Mouse (Mus musculus) embryonic fibroblast, embryonic 13.5 days (primary cell): ENCODE results near the gene 1700080E11Rik. TPM values are rescaled to one million over a fixed set of nuclear protein-coding genes. Genes with fewer than 3 reads are reported as not detected.
"Not testable (repeated sequence)": the region's sequence is repeated elsewhere in the genome, so short reads cannot be mapped to it uniquely, and the experiment has no call there.

ENCODE experiments used
- H3K27ac ChIP-seq: 2 replicates; pipeline ENCODE4 v1.5.1; 2012; ENCODE audit warnings: low read length, control low read depth, inconsistent platforms; ENCODE audit not compliant: insufficient read depth
- H3K4me1 ChIP-seq: 2 replicates; pipeline ENCODE4 v1.6.1; 2011; ENCODE audit warnings: low read length; ENCODE audit not compliant: control insufficient read depth, insufficient read depth
- H3K4me3 ChIP-seq: 2 replicates; pipeline ENCODE4 v1.5.1; 2011; ENCODE audit warnings: mild to moderate bottlenecking, control low read depth, low read length; ENCODE audit not compliant: insufficient read depth
- CTCF ChIP-seq: IDR thresholded peaks from 2 replicates; pipeline ENCODE4 v1.5.1; 2011; ENCODE audit warnings: mild to moderate bottlenecking, control low read depth, low read length, moderate library complexity, borderline replicate concordance; ENCODE audit not compliant: insufficient read depth
- POLR2A ChIP-seq: IDR thresholded peaks from 2 replicates; pipeline ENCODE4 v1.6.1; 2011; ENCODE audit warnings: low read depth, mild to moderate bottlenecking, control low read depth, low read length, moderate library complexity
- polyA plus RNA-seq: library from polyadenylated mRNA; stranded (reverse); fragments of >200 nt; gene quantifications from 2 replicates; pipeline ENCODE4 v1.2.4, GENCODE M21; 2011; ENCODE audit warnings: low read depth; ENCODE audit not compliant: missing spikeins, insufficient read length

1700080E11Rik gene
- polyA plus RNA-seq = not detected in 2 replicates

DNA sequence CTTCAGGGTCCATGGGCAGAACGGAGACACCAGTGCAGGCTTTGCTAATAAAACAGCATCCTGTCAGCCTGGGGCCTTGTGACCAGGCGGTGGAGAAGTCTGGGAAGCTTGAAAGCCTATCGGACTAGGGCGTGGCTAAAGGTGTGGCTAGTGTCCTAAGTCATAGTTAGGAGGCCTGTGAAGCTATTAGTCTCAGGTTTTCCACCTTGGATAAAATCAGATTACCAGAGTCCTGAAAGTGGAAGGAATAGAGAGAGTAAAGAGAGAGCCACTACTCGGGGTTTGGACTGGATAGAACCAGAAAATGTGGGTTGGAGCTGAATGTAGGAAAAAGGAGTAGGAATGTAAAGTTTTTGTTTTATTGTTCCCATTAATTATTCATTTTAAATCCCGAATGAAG is at the start of gene 1700080E11Rik:
1700080E11Rik (minus strand) TSS at position 101 of the 400 bp plus-strand sequence.
- Histone ChIP-seq H3K27ac (no peak within 1 kb of the TSS), H3K4me3 (no peak within 1 kb of the TSS), H3K4me1 (no peaks in the 10 kb centered on the region)
- no peak for TF ChIP-seq POLR2A
- TF ChIP-seq CTCF = no peak

DNA sequence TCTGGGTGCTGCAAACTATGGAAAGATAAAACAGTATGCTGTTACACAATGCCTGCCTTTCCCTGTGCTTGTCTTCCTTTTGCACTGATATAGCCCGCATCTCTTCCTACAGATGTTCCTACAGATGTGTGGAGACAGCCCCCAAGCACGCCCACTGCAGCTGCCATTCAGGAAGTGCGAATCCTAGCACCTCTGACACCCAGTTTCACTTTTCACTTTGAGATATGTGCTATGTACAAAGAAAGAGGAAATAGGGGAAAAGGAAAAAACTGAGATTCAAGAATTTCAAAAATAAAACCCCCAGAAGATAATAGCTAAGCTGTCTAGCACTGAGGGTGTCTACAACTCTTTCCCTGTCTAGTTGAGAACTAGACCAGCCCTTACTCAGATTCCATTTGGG is 41.8 kb upstream of the 1700080E11Rik start:
- TF ChIP-seq POLR2A = no peak
- no peak for TF ChIP-seq CTCF
- Histone ChIP-seq H3K27ac (no peak overlapping the region), H3K4me3 (no peak overlapping the region), H3K4me1 (no peaks in the 10 kb centered on the region)

DNA sequence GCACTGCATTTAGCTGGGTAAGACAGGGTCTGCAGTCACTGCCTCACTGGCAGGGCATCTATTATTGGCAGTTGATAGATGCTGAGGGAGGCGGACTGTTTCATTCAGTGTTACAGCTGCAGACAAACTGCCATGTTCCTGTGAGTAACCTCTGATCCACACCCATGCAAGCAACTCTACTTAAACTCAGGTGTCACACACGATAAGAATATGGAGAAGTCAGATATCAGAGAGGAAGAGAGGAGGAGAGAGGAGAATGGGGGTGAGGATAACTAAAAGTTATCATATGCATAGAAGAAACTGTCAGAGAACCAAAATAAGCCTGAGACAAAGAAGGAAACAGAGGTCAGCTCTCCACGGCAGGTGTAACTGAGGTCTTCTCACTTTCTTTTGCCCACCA is 37.5 kb upstream of the 1700080E11Rik start:
- Histone ChIP-seq H3K4me3 (no peak overlapping the region), H3K4me1 (no peaks in the 10 kb centered on the region), H3K27ac (no peak overlapping the region)
- TF ChIP-seq POLR2A = no peak

DNA sequence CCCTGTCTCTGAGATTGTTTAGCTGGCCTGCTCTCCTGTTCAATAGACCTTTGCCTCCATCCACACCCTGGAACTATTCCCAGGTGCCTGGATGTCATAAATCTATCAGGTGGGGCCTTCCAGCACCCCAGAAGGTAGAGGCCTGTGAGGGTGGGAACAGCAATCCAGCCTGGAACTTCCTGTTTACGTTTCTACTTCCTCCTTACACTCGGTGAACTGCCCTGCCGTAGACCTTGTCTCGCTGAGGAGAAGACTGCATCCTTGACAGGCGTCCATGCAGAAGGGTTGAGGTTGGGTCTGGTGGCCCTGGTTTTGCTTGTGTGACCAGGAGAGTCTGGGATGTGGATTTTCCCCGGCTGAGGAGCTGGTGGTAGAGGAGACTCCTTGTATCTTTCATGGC is 5.7 kb downstream of the 1700080E11Rik start:
- no peak overlapping the region for H3K27ac ChIP-seq
- no peak overlapping the region for H3K4me3 ChIP-seq
- TF ChIP-seq POLR2A (no peak), CTCF (no peak)
- H3K4me1 ChIP-seq = no peaks in the 10 kb centered on the region

DNA sequence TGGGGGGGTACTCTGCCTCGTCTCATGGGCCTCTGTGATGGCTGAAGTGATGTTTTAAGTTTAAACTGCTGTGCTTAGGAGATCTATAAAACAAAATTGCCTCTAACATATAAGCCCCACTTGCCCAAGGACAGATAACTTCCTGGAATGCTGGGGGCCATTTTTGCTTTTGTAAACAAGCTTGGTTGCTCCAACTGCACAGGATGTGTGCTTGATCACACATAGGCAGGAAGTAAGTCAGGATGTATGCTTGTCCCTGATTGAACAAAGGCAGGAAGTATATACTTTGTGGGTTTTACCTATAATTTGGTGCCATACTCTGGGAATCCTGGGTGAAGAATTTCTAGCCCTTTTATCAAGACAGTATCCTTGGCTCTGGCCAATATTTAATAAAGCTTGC is 8.5 kb downstream of the 1700080E11Rik start:
- TF ChIP-seq POLR2A (no peak), CTCF (no peak)
- Histone ChIP-seq H3K27ac (no peak overlapping the region), H3K4me1 (no peaks in the 10 kb centered on the region), H3K4me3 (no peak overlapping the region)

DNA sequence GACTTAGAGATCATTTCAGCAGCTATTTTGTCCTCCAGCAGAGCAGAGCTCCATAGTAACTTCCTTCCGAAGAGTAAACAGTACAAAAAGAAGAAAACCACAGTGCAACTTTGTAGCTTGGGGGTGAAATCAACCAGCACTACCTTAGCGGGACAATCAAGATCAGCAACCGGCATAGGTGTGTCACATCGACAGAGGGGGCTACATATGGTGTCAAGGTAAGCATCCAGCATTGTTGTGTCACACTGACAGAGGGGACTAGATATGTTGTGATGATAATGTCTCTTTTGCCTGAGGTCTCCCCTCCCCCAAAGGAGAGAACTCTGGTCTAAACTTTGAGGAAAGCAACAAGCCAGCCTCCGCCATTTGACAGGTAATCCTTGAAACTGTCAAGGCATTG is 10.4 kb downstream of the 1700080E11Rik start:
- no peak for TF ChIP-seq POLR2A
- TF ChIP-seq CTCF = no peak
- Histone ChIP-seq H3K4me1 (no peaks in the 10 kb centered on the region), H3K4me3 (no peak overlapping the region), H3K27ac (no peak overlapping the region)

DNA sequence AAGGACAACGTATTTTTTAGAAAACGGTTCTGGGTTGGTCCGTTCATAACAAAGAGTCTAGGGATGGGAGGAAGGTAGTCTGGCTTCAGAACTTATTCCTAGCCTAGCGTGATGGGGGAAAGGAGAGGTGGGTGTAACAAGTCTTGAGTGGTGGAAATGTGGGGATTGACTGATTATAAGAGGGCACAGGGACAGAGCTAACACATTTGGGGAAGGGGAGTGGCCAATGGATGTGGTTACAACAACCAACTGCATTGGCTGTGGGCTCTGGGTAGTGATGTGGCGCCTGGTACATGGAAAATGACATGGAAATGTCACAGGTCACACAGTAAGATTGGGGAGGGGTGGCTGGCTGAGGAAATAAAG is 12.9 kb downstream of the 1700080E11Rik start:
- no peak overlapping the region; the same call in 1 of the 2 replicates for H3K4me3 ChIP-seq

DNA sequence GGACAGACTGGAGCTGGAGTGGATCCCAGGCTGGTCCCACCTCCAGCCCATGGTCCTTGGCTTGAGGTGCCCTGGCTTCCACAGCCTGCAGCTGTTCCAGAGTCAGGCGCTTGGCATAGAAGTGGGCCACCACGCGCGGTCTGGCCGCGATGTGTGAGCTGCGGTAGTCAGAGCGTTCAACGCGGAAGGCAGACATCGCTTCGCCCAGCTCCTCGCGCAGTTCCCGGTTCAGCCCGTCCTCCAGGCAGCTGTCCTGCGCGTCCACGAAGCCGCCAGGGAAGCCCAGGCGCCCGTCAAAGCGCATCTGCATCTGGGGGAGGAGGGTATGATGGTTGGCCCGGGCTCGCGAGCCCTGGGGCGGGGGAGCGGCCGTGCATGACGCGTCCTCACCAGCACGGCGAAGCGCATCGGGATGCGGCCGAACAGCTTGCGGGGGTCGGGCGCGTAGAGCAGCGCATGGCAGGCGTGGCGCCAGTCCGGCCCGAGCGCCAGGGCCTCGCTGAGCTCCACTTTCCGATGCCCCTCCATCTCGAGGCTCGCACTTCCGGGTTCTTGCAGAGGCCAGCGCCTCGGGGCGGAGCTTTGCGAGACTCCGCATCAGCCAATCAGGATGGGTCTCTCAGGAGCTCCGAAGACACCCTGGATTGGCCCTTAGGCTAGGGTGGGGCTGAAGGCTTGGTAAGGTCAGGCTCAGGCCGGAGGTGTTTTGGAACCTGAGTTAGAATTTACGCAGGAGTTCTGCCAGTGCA is 13.5 kb downstream of the 1700080E11Rik start, which contains the start of gene Nudt16:
Nudt16 (minus strand) TSS at position 572 of the 749 bp plus-strand sequence.
- peak within 1 kb of the TSS; percentile 36; the same call in 1 of the 2 replicates for H3K27ac ChIP-seq
- TF ChIP-seq CTCF (no peak), POLR2A (peak; percentile 80)
- H3K4me3 ChIP-seq = peak within 1 kb of the TSS; percentile 57
- no peaks in the 10 kb centered on the region for H3K4me1 ChIP-seq

More for the DNA sequence above, 12.9 kb downstream of the 1700080E11Rik start:
- TF ChIP-seq CTCF (no peak), POLR2A (no peak)
- Histone ChIP-seq H3K4me1 (no peaks in the 10 kb centered on the region), H3K27ac (no peak overlapping the region)

DNA sequence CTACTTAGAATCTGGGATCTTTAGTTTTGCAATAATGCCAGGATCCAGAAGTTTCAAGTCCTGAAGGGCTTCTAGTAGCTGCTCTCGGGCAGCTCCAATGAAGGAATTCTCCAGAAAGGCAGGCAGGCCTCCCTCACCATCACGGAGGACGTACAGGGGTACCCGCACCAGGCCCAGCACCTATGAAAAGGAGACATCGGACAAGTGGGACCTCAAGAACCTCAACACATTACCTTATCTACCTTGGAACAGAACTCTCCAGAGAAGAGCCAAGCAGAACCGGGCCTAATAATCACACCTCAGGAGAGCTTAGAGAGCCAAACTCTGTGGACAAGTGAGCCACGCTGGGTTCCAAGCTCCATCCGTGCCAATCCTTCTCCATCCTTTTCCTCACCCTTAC is 14.6 kb downstream of the 1700080E11Rik start:
- Histone ChIP-seq H3K4me3 (no peak overlapping the region), H3K27ac (no peak overlapping the region), H3K4me1 (no peaks in the 10 kb centered on the region)
- no peak for TF ChIP-seq POLR2A
- no peak for TF ChIP-seq CTCF

DNA sequence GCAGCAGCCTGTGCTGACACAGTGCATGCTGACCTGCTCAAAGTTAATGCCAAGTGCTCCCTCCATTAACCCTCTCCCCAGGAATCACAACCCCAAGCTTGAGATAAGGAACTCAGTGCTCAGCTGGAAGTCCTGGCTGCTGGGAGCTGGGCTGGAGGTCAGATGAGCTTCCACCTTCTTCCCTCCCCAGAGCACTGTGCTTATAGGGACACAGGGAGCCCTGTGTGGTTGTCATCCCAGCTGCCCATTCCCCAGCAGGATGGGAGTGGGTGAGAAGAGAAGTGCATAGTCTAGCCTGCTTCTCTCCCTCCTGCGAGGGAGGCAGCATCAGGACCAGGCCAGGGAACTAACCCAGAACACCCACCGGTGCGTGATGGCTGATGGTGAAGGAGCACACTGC is 19.7 kb downstream of the 1700080E11Rik start:
- not testable (repeated sequence) for H3K4me1 ChIP-seq, H3K27ac ChIP-seq, H3K4me3 ChIP-seq
